Mouse (Mus musculus) liver, adult (tissue): ENCODE results near the gene Ubap2.

Source experiments
- GATA4 ChIP-seq: IDR thresholded peaks from 2 replicates; pipeline ENCODE4 v1.6.1; 2014; ENCODE audit warnings: mild to moderate bottlenecking, low read length; ENCODE audit not compliant: insufficient replicate concordance

Gene Ubap2

DNA sequence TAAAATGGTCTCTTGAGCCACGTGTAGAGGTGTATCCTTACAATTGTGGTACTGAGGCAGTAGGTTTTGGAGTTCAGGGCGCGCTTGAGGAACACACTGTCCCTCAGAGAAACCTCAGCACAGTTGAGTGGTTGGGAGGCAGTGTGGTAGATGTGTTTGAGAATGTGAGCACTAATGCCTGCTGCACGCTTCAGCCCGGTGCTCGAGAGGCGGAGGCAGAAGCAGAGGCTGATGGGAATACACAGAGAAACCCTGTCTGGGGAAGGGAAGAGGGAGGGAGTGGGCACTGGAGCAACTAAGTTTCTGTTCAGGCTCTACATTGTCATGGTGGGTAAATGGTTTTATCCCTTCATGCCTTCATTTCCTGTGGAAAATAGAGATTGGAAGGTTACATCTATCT is 123.8 kb downstream of the Ubap2 start:
- TF ChIP-seq GATA4 = no peak

- TF ChIP-seq GATA4 = no peak
These were observed 125.1 kb downstream of the Ubap2 start for GRCm38 (mm10) chr4:41149891-41150290.
